Mouse (Mus musculus) kidney, adult 2 months (tissue): ENCODE measurements around the gene Pde6g. TPM values are rescaled to one million over a fixed set of nuclear protein-coding genes. Genes with fewer than 3 reads are reported as not detected.

Experiments used
- DNase-seq: peaks from one replicate; pipeline ENCODE4 v3.0.0; 2021
- H3K27ac ChIP-seq: fragments of 200-500 bp; 2 replicates; pipeline ENCODE4 v1.5.1; 2012; ENCODE audit warnings: low read depth, low read length, control low read depth, inconsistent platforms; ENCODE audit not compliant: insufficient read depth
- H3K27me3 ChIP-seq: fragments of 200-500 bp; replicated peaks from 2 replicates; pipeline ENCODE4 v1.6.1; 2012; ENCODE audit warnings: mild to moderate bottlenecking, moderate library complexity, low read length, inconsistent platforms; ENCODE audit not compliant: control insufficient read depth, insufficient read depth
- H3K36me3 ChIP-seq: fragments of 200-500 bp; 2 replicates; pipeline ENCODE4 v1.6.1; 2012; ENCODE audit warnings: mild to moderate bottlenecking, moderate library complexity, low read length, inconsistent platforms; ENCODE audit not compliant: control insufficient read depth, insufficient read depth
- H3K4me1 ChIP-seq: fragments of 200-500 bp; 2 replicates; pipeline ENCODE4 v1.6.1; 2011; ENCODE audit warnings: low read length; ENCODE audit not compliant: control insufficient read depth, insufficient read depth
- H3K4me3 ChIP-seq: fragments of 200-500 bp; 2 replicates; pipeline ENCODE4 v1.5.1; 2011; ENCODE audit warnings: mild to moderate bottlenecking, low read depth, low read length, control low read depth; ENCODE audit not compliant: insufficient read depth
- CTCF ChIP-seq: fragments of 200-500 bp; conservative IDR thresholded peaks from 2 replicates; pipeline ENCODE4 v1.5.1; 2011; ENCODE audit warnings: low read depth, mild to moderate bottlenecking, control low read depth, low read length, moderate library complexity, mixed read lengths; ENCODE audit not compliant: insufficient read depth, insufficient read length
- POLR2A ChIP-seq: fragments of 200-500 bp; IDR thresholded peaks from one replicate; pipeline ENCODE4 v1.6.1; 2011; ENCODE audit warnings: low read depth, low read length, control low read depth
- WGBS: fragments of 180-500 bp; shearing (Covaris S2); methylation state at CpG from one replicate; pipeline ENCODE4 v1.1.7; 2018; 5-methylcytosine and 5-hydroxymethylcytosine counted together
- polyA plus RNA-seq: library from polyadenylated mRNA; depleted of rRNA; stranded (reverse); fragments of >200 nt; gene quantifications from 2 replicates; pipeline ENCODE4 v1.2.3, GENCODE M21; 2012; rRNA removed

Pde6g gene
- polyA plus RNA-seq, 1 experiment: 1.8 TPM

- WGBS: 97% methylated on average over 1 of the region's 1 CpGs
- H3K4me3 ChIP-seq: no peak overlapping the region
- no peak for TF ChIP-seq POLR2A
- no peak overlapping the region for H3K27ac ChIP-seq
- peaks cover 12% of the 10 kb centered on the region for H3K36me3 ChIP-seq
- H3K27me3 ChIP-seq: no peaks in the 10 kb centered on the region
- no peak for DNase-seq
- H3K4me1 ChIP-seq: no peaks in the 10 kb centered on the region
Observed at GRCm38 (mm10) chr11:120404814-120405213, 48.5 kb downstream of the Pde6g start.

DNA sequence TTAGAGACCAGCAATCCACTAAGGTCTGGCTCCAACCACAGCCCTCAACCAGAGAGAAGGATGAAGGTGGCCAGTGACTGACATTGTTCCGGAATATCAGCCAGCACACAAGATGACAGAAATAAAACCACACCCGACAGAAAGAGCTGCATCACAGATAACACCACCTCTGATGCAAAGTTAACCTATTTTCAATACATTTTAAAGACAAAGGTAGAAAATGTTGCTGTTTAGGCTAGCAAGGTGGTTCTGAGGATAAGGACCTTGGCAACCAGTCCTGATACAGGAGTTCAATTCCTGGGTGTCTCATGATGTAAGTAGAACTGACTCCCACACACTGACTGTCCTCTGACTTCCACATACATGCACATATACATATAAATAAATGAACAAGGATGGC, 54.0 kb downstream of the Pde6g start:
- Histone ChIP-seq H3K27me3 (no peaks in the 10 kb centered on the region), H3K27ac (no peak overlapping the region), H3K4me3 (no peak overlapping the region), H3K4me1 (no peaks in the 10 kb centered on the region), H3K36me3 (peaks cover 15% of the 10 kb centered on the region)
- WGBS: 97% methylated on average over 2 of the region's 2 CpGs
- no peak for DNase-seq
- TF ChIP-seq POLR2A: no peak
- no peak for TF ChIP-seq CTCF

Other genes with a start within 250 kb of the Pde6g start
- gene Bahcc1, start 220.6 kb downstream of the Pde6g start, polyA plus RNA-seq: 8.0 and 9.2 TPM in 2 replicates
- gene Actg1, start 105.0 kb downstream of the Pde6g start, polyA plus RNA-seq: 828 and 981 TPM in 2 replicates
- gene Fscn2, start 92.0 kb downstream of the Pde6g start, polyA plus RNA-seq: 0.16 and 0.19 TPM in 2 replicates
- 30.3 and 45.1 TPM in 2 replicates for gene Faap100, start 74.7 kb downstream of the Pde6g start, polyA plus RNA-seq
- gene Nploc4, start 15.8 kb downstream of the Pde6g start, polyA plus RNA-seq: 39.5 and 45.4 TPM in 2 replicates
- 0.05 and 0.48 TPM in 2 replicates for gene Tspan10, start 10.9 kb downstream of the Pde6g start, polyA plus RNA-seq
- gene Oxld1, start 4.6 kb upstream of the Pde6g start, polyA plus RNA-seq: 48.6 and 49.3 TPM in 2 replicates
- 14.8 and 15.1 TPM in 2 replicates for gene Ccdc137, start 4.6 kb upstream of the Pde6g start, polyA plus RNA-seq
- 21.1 and 23.8 TPM in 2 replicates for gene Arl16, start 14.1 kb upstream of the Pde6g start, polyA plus RNA-seq
- 282 and 300 TPM in 2 replicates for gene Mrpl12, start 31.1 kb upstream of the Pde6g start, polyA plus RNA-seq
- gene Slc25a10, start 38.3 kb upstream of the Pde6g start, polyA plus RNA-seq: 751 and 939 TPM in 2 replicates
- 52.8 and 77.3 TPM in 2 replicates for gene Gcgr, start 77.2 kb upstream of the Pde6g start, polyA plus RNA-seq
- gene Mcrip1, start 96.2 kb upstream of the Pde6g start, polyA plus RNA-seq: 129 and 131 TPM in 2 replicates
- gene Ppp1r27, start 97.6 kb upstream of the Pde6g start, polyA plus RNA-seq: 9.5 TPM in 1 of 2 replicates, not detected in the other
- gene P4hb, start 119.8 kb upstream of the Pde6g start, polyA plus RNA-seq: 323 and 342 TPM in 2 replicates
- 543 and 613 TPM in 2 replicates for gene Arhgdia, start 128.1 kb upstream of the Pde6g start, polyA plus RNA-seq
- gene Alyref, start 144.9 kb upstream of the Pde6g start, polyA plus RNA-seq: 18.8 and 29.0 TPM in 2 replicates
- 137 and 143 TPM in 2 replicates for gene Anapc11, start 144.9 kb upstream of the Pde6g start, polyA plus RNA-seq
- 7.7 and 12.9 TPM in 2 replicates for gene Npb, start 155.0 kb upstream of the Pde6g start, polyA plus RNA-seq
- 432 and 566 TPM in 2 replicates for gene Pcyt2, start 164.4 kb upstream of the Pde6g start, polyA plus RNA-seq
- gene Sirt7, start 171.7 kb upstream of the Pde6g start, polyA plus RNA-seq: 72.2 and 76.8 TPM in 2 replicates
- 62.2 and 66.1 TPM in 2 replicates for gene Mafg, start 180.1 kb upstream of the Pde6g start, polyA plus RNA-seq
- gene Pycr1, start 190.3 kb upstream of the Pde6g start, polyA plus RNA-seq: 1.0 and 1.5 TPM in 2 replicates
- gene Myadml2, start 194.7 kb upstream of the Pde6g start, polyA plus RNA-seq: 0.27 and 1.0 TPM in 2 replicates
- gene Notum, start 207.7 kb upstream of the Pde6g start, polyA plus RNA-seq: 25.5 and 26.1 TPM in 2 replicates
- gene Aspscr1, start 219.5 kb upstream of the Pde6g start, polyA plus RNA-seq: 105 and 106 TPM in 2 replicates